Mouse (Mus musculus): ENCODE measurements around the gene Pced1b.

DNA sequence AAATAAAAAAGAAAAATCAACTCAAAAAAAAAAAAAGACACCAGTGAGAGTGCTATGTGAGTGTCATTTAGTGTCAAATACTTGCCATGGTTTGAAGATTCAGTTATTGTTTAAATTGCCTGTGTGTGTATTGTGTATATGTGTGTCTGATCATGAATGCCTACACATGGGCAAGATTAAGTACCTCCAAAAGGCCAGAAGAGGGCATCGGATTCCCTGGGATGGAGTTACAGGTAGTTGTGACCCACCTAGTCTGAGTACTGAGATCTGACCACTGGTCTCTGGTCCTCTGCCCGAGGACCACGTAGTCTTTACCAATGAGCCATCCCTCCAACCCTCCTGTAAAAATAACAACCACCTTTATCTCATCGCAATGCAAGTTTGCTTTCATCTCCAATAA lies 7.5 kb downstream of the Pced1b start:
- TF ChIP-seq CTCF (IDR thresholded peaks at IDR 0.05; ENCODE audit: low read depth, low read length) (peak; percentile 22), EP300 (IDR thresholded peaks at IDR 0.05; ENCODE audit: insufficient read depth, low read depth, low read length) (no peak)
